Mouse (Mus musculus) left cerebral cortex, postnatal 14 days (tissue): ENCODE results near the gene Olfr65. TPM values are rescaled to one million over a fixed set of nuclear protein-coding genes. Genes with fewer than 3 reads are reported as not detected.
A peak's percentile ranks its signal among the peaks of the same experiment; 100 is the strongest.

Experiments used
- DNase-seq, 2 experiments: peaks; one replicate each; pipeline ENCODE4 v3.0.0; 2021 to 2022; ENCODE audit warnings: low spot score in 2 of 2, mixed read lengths in 1 of 2
- intact Hi-C: fragments of 180-260 bp; cut with DNase I; formaldehyde crosslinking; loops from one replicate; pipeline ENCODE4 v1.15.1; 2025
- long read RNA-seq, 2 experiments: library from polyadenylated mRNA; stranded (forward); transcript quantifications; one replicate each; pipeline ENCODE4 v2.0.0; 2021
- total RNA-seq, 2 experiments: library from RNA; stranded (reverse); gene quantifications; 2 replicates each; pipeline ENCODE4 v1.2.3; 2021

Olfr65 gene
- total RNA-seq, result not detected
- long read RNA-seq, experiment 1, result 0 reads
- long read RNA-seq, experiment 2, result 0 reads

- DNase-seq, result peak in 1 of 2 experiments; percentile 3
- intact Hi-C loops, result no loop called here
Measured at GRCm38 (mm10) chr7:103903187-103903586, at the start of gene Olfr65. Olfr65 (plus strand) TSS chr7:103903487.

GRCm38 (mm10) chr7:103854669-103855068 lies 48.6 kb upstream of the Olfr65 start:
- DNase-seq, result no peak
- intact Hi-C loops, result no loop called here

GRCm38 (mm10) chr7:103859076-103859475 lies 44.2 kb upstream of the Olfr65 start:
- no peak for DNase-seq
- intact Hi-C loops, result no loop called here

- intact Hi-C loops, result no loop called here
- DNase-seq, result no peak
Measured at GRCm38 (mm10) chr7:103860855-103861254, 42.4 kb upstream of the Olfr65 start.

- intact Hi-C loops, result no loop called here
- no peak for DNase-seq
Measured at GRCm38 (mm10) chr7:103861531-103861930, 41.8 kb upstream of the Olfr65 start.

- no peak for DNase-seq
- intact Hi-C loops, result no loop called here
Measured at GRCm38 (mm10) chr7:103865716-103866115, 37.6 kb upstream of the Olfr65 start.

GRCm38 (mm10) chr7:103870667-103871066 lies 32.6 kb upstream of the Olfr65 start:
- DNase-seq, result no peak
- intact Hi-C loops, result loop anchor here (5.0 kb wide), 1 partner anchor 1363 kb away; no protein-coding TSS in a partner anchor

GRCm38 (mm10) chr7:103873064-103873463 lies 30.2 kb upstream of the Olfr65 start:
- intact Hi-C loops, result loop anchor here (5.0 kb wide), 1 partner anchor 1366 kb away; no protein-coding TSS in a partner anchor

GRCm38 (mm10) chr7:103874451-103874850 lies 28.8 kb upstream of the Olfr65 start:
- intact Hi-C loops, result loop anchor here (5.0 kb wide), 1 partner anchor 1367 kb away; no protein-coding TSS in a partner anchor

More at GRCm38 (mm10) chr7:103873064-103873463, 30.2 kb upstream of the Olfr65 start:
- DNase-seq, result peak in 1 of 2 experiments; percentile 20

GRCm38 (mm10) chr7:103877093-103877492 lies 26.2 kb upstream of the Olfr65 start:
- no peak for DNase-seq
- intact Hi-C loops, result no loop called here

More at GRCm38 (mm10) chr7:103874451-103874850, 28.8 kb upstream of the Olfr65 start:
- DNase-seq, result no peak

GRCm38 (mm10) chr7:103886152-103886551 lies 17.1 kb upstream of the Olfr65 start, which contains the start of gene Olfr66:
Olfr66 (minus strand) TSS chr7:103886252.
- intact Hi-C loops, result no loop called here
- DNase-seq, result no peak

- intact Hi-C loops, result no loop called here
- DNase-seq, result no peak
Measured at GRCm38 (mm10) chr7:103894385-103894784, 8.9 kb upstream of the Olfr65 start, which contains the start of gene Olfr64. Olfr64 (minus strand) TSS chr7:103894485.

- no peak for DNase-seq
- intact Hi-C loops, result no loop called here
Measured at GRCm38 (mm10) chr7:103910047-103910446, 6.8 kb downstream of the Olfr65 start.

GRCm38 (mm10) chr7:103912969-103913511 lies 9.8 kb downstream of the Olfr65 start:
- intact Hi-C loops, result no loop called here
- DNase-seq, result no peak

- no peak for DNase-seq
- intact Hi-C loops, result no loop called here
Measured at GRCm38 (mm10) chr7:103915338-103915737, 12.1 kb downstream of the Olfr65 start.

- intact Hi-C loops, result no loop called here
- no peak for DNase-seq
Measured at GRCm38 (mm10) chr7:103928525-103928924, 25.2 kb downstream of the Olfr65 start, which contains the start of gene Olfr631. Olfr631 (plus strand) TSS chr7:103928825.

GRCm38 (mm10) chr7:103934264-103934663 lies 31.0 kb downstream of the Olfr65 start, which contains the start of gene Olfr632:
Olfr632 (plus strand) TSS chr7:103934347.
- no peak for DNase-seq

GRCm38 (mm10) chr7:103942730-103943129 lies 39.4 kb downstream of the Olfr65 start:
- peak; percentile 3 to 30 for DNase-seq

More at GRCm38 (mm10) chr7:103934264-103934663, 31.0 kb downstream of the Olfr65 start, which contains the start of gene Olfr632:
- intact Hi-C loops, result no loop called here

GRCm38 (mm10) chr7:103944137-103944536 lies 40.9 kb downstream of the Olfr65 start, which contains the start of gene Olfr633:
Olfr633 (plus strand) TSS chr7:103944437.
- intact Hi-C loops, result no loop called here
- DNase-seq, result no peak

More at GRCm38 (mm10) chr7:103942730-103943129, 39.4 kb downstream of the Olfr65 start:
- intact Hi-C loops, result no loop called here
